Mouse (Mus musculus) G1E (cell line): ENCODE measurements around the gene Adh1.

Source experiments
- CTCF ChIP-seq: IDR thresholded peaks from 2 replicates; pipeline ENCODE4 v1.5.1; 2012; ENCODE audit warnings: low read depth, low read length, inconsistent platforms, mixed read lengths
- GATA1 ChIP-seq: IDR thresholded peaks from 2 replicates; pipeline ENCODE4 v1.6.1; 2012; ENCODE audit warnings: borderline replicate concordance, low read length, inconsistent platforms, mixed read lengths
- GATA2 ChIP-seq: IDR thresholded peaks from 2 replicates; pipeline ENCODE4 v1.6.1; 2012; ENCODE audit warnings: low read depth, low read length, inconsistent platforms, borderline replicate concordance

DNA sequence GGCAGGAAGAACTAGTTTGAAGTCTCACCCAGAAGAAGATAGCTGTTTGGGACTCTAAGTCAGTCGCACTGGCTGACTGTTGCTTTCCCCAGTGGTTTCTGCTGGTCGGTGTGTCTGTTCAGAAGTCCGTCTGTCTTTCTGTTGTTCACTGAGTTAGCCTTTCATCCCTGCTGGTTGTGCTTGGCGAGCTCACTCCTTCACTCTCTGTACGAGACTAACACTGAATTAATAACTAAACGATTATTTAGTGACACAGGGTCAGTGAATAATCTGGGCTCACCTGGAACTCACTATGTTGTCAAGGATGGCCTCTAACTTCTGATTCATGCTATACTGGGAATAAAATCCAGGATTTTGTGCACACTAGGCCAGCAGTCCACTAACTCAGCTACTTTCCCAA lies 21.3 kb upstream of the Adh1 start:
- TF ChIP-seq GATA1 (no peak), CTCF (no peak), GATA2 (no peak)
